Comparison of ENCODE assay signal across 21 mouse cellular contexts in genomic region chr16:52654825-52655224, GRCm38 (mm10).
A peak's percentile ranks its signal among the peaks of the same experiment; 100 is the strongest.
DNase-seq lines count a peak whose midpoint lies in the region; ATAC-seq and TF ChIP-seq lines count a peak whose summit lies in the region.
"Had no signal": no experiment of that assay in that cellular context is flagged by ENCODE, and none has a peak within 500 bp of the region (broad histone marks: within the 10 kb centered on the region; RNA-seq: fewer than 3 reads in every experiment).

No protein-coding gene starts in this region.

- H3K9me3 ChIP-seq in lung, embryonic 16.5 days (ENCODE audit: control insufficient read depth, low read length) = no peaks in the 10 kb centered on the region
- no peaks in the 10 kb centered on the region for H3K9me3 ChIP-seq in intestine, embryonic 16.5 days (ENCODE audit: control insufficient read depth, low read length)
- no peaks in the 10 kb centered on the region for H3K9me3 ChIP-seq in limb, embryonic 10.5 days (replicated peaks)
- H3K9me3 ChIP-seq: forebrain, embryonic 12.5 days; heart, embryonic 12.5 days; hindbrain, embryonic 10.5 days; hindbrain, embryonic 15.5 days had no signal

- TF ChIP-seq POLR2A in kidney, adult 2 months (IDR thresholded peaks at IDR 0.05; ENCODE audit: low read depth, low read length) = no peak
- TF ChIP-seq POLR2A in lung, adult 2 months (IDR thresholded peaks at IDR 0.05; ENCODE audit: borderline replicate concordance, extremely low read depth, low read depth, low read length) = no peak

- no peak for TF ChIP-seq CTCF in kidney, adult 2 months (conservative IDR thresholded peaks at IDR 0.05; ENCODE audit: insufficient read depth, insufficient read length, low read depth, low read length)
- TF ChIP-seq CTCF in lung, adult 2 months (IDR thresholded peaks at IDR 0.05; ENCODE audit: insufficient read depth, low read length) = no peak

- H3K4me3 ChIP-seq in kidney, adult 2 months (ENCODE audit: insufficient read depth, low read depth, low read length) = no peak overlapping the region
- H3K4me3 ChIP-seq in lung, embryonic 16.5 days (ENCODE audit: low read length) = no peak overlapping the region
- no peak overlapping the region for H3K4me3 ChIP-seq in lung, adult 2 months (replicated peaks; ENCODE audit: extremely low read depth, low read depth, low read length)
- H3K4me3 ChIP-seq in intestine, embryonic 16.5 days (ENCODE audit: low read length) = no peak overlapping the region
- no peak overlapping the region for H3K4me3 ChIP-seq in limb, embryonic 10.5 days
- H3K4me3 ChIP-seq: forebrain, embryonic 12.5 days; heart, embryonic 12.5 days; hindbrain, embryonic 10.5 days; hindbrain, embryonic 15.5 days had no signal

- peak; percentile 34; the same call in 1 of the 2 replicates for ATAC-seq in lung, embryonic 16.5 days (ENCODE audit: low read depth)
- 0 out of 2 replicates have a peak, but pooled peaks have one; percentile 40 for ATAC-seq in intestine, embryonic 16.5 days
- ATAC-seq: activated CD4-positive, CD25-positive, alpha-beta regulatory T cell, adult 4 months; forebrain, embryonic 16.5 days; Patski had no signal

- H3K4me2 ChIP-seq in lung, embryonic 16.5 days (ENCODE audit: low read depth, low read length) = no peak overlapping the region
- H3K4me2 ChIP-seq in intestine, embryonic 16.5 days (ENCODE audit: low read depth, low read length) = no peak overlapping the region
- H3K4me2 ChIP-seq: forebrain, embryonic 12.5 days; heart, embryonic 12.5 days; hindbrain, embryonic 15.5 days had no signal

- H3K9ac ChIP-seq in lung, embryonic 16.5 days (ENCODE audit: low read length) = no peak overlapping the region
- H3K9ac ChIP-seq in intestine, embryonic 16.5 days (ENCODE audit: low read depth, low read length) = no peak overlapping the region
- H3K9ac ChIP-seq: forebrain, embryonic 12.5 days; heart, embryonic 12.5 days; hindbrain, embryonic 15.5 days had no signal

- H3K4me1 ChIP-seq in kidney, adult 2 months (ENCODE audit: control insufficient read depth, insufficient read depth, low read length) = no peaks in the 10 kb centered on the region
- no peaks in the 10 kb centered on the region for H3K4me1 ChIP-seq in lung, embryonic 16.5 days (replicated peaks; ENCODE audit: control insufficient read depth, insufficient read depth, low read length)
- H3K4me1 ChIP-seq in lung, adult 2 months (ENCODE audit: control insufficient read depth, insufficient read depth, low read length) = no peaks in the 10 kb centered on the region
- H3K4me1 ChIP-seq in intestine, embryonic 16.5 days (ENCODE audit: control insufficient read depth, insufficient read depth, low read length) = no peaks in the 10 kb centered on the region
- no peaks in the 10 kb centered on the region for H3K4me1 ChIP-seq in limb, embryonic 10.5 days
- H3K4me1 ChIP-seq: forebrain, embryonic 12.5 days; hindbrain, embryonic 10.5 days; hindbrain, embryonic 15.5 days had no signal

- DNase-seq in kidney, adult 2 months = peak; percentile 17
- DNase-seq in kidney, adult 11 months = no peak
- DNase-seq in lung, adult 2 months = no peak
- peak; percentile 54 for DNase-seq in fat pad, adult 2 months (ENCODE audit: extremely low read depth, low read depth, low spot score)
- no peak for DNase-seq in limb, embryonic 10.5 days (ENCODE audit: low spot score)
- DNase-seq in testis, postnatal 14 days (ENCODE audit: low spot score) = no peak
- DNase-seq: adrenal gland, postnatal 14 days; cerebellum, adult 18-20 months; cerebellum, adult 9-11 months; cerebellum, postnatal 36 days; gastrocnemius, postnatal 14 days had no signal

- H3K27ac ChIP-seq in kidney, adult 2 months (ENCODE audit: insufficient read depth, low read depth, low read length) = no peak overlapping the region
- H3K27ac ChIP-seq in lung, embryonic 16.5 days (ENCODE audit: low read length) = no peak overlapping the region
- no peak overlapping the region for H3K27ac ChIP-seq in intestine, embryonic 16.5 days (ENCODE audit: low read length)
- no peak overlapping the region for H3K27ac ChIP-seq in limb, embryonic 10.5 days
- H3K27ac ChIP-seq: forebrain, embryonic 12.5 days; hindbrain, embryonic 10.5 days; hindbrain, embryonic 15.5 days had no signal

- no peaks in the 10 kb centered on the region for H3K27me3 ChIP-seq in kidney, adult 2 months (replicated peaks; ENCODE audit: control insufficient read depth, insufficient read depth, low read length)
- H3K27me3 ChIP-seq in lung, embryonic 16.5 days (ENCODE audit: control insufficient read depth, insufficient read depth, low read depth, low read length) = no peaks in the 10 kb centered on the region
- no peaks in the 10 kb centered on the region for H3K27me3 ChIP-seq in intestine, embryonic 16.5 days (replicated peaks; ENCODE audit: control insufficient read depth, insufficient read depth, low read length)
- no peaks in the 10 kb centered on the region for H3K27me3 ChIP-seq in limb, embryonic 10.5 days (ENCODE audit: low read depth, poor library complexity, severe bottlenecking)
- H3K27me3 ChIP-seq: CH12.LX; forebrain, embryonic 12.5 days; heart, embryonic 12.5 days; hindbrain, embryonic 15.5 days; Patski had no signal

- H3K36me3 ChIP-seq in kidney, adult 2 months (ENCODE audit: control insufficient read depth, insufficient read depth, low read length) = no peaks in the 10 kb centered on the region
- no peaks in the 10 kb centered on the region for H3K36me3 ChIP-seq in lung, embryonic 16.5 days (ENCODE audit: control insufficient read depth, insufficient read depth, low read length)
- H3K36me3 ChIP-seq in intestine, embryonic 16.5 days (ENCODE audit: control insufficient read depth, insufficient read depth, low read length) = no peaks in the 10 kb centered on the region
- H3K36me3 ChIP-seq in limb, embryonic 10.5 days = no peaks in the 10 kb centered on the region
- H3K36me3 ChIP-seq: forebrain, embryonic 12.5 days; heart, embryonic 12.5 days; hindbrain, embryonic 10.5 days; hindbrain, embryonic 15.5 days had no signal

Comparison
In these comparisons a context has a peak if more than half of its experiments do, and no peak if none do; other contexts are left out.
1. DNase-seq: peak in kidney, adult 2 months (single experiment) and fat pad, adult 2 months (single experiment); none in kidney, adult 11 months (single experiment), lung, adult 2 months (single experiment), limb, embryonic 10.5 days (single experiment) and testis, postnatal 14 days (single experiment).